Mouse (Mus musculus) layer of hippocampus, adult 9-11 months (tissue): Measurements from ENCODE around the gene Gm7694.

Experiments
- DNase-seq: peaks from one replicate; pipeline ENCODE4 v3.0.0; 2022

The Gm7694 gene

GRCm38 (mm10) chr1:170306232-170306631, at the start of gene Gm7694:
Gm7694 (minus strand) TSS chr1:170306332.
- DNase-seq = no peak

GRCm38 (mm10) chr1:170353335-170353734, 47.2 kb upstream of the Gm7694 start:
- DNase-seq = no peak

- DNase-seq = no peak
Measured at GRCm38 (mm10) chr1:170351080-170351479, 44.9 kb upstream of the Gm7694 start.

- no peak for DNase-seq
Measured at GRCm38 (mm10) chr1:170346266-170346665, 40.1 kb upstream of the Gm7694 start.

GRCm38 (mm10) chr1:170343906-170344305, 37.8 kb upstream of the Gm7694 start:
- no peak for DNase-seq

- no peak for DNase-seq
Measured at GRCm38 (mm10) chr1:170343081-170343480, 36.9 kb upstream of the Gm7694 start.

- no peak for DNase-seq
Measured at GRCm38 (mm10) chr1:170339943-170340342, 33.8 kb upstream of the Gm7694 start.

GRCm38 (mm10) chr1:170332775-170333174, 26.6 kb upstream of the Gm7694 start:
- no peak for DNase-seq

GRCm38 (mm10) chr1:170331926-170332325, 25.8 kb upstream of the Gm7694 start:
- DNase-seq = no peak

GRCm38 (mm10) chr1:170325277-170325676, 19.1 kb upstream of the Gm7694 start:
- DNase-seq = no peak

GRCm38 (mm10) chr1:170324312-170324711, 18.2 kb upstream of the Gm7694 start:
- DNase-seq = no peak

- DNase-seq = no peak
Measured at GRCm38 (mm10) chr1:170323001-170323400, 16.9 kb upstream of the Gm7694 start.

- no peak for DNase-seq
Measured at GRCm38 (mm10) chr1:170322046-170322445, 15.9 kb upstream of the Gm7694 start.

GRCm38 (mm10) chr1:170311431-170311830, 5.3 kb upstream of the Gm7694 start:
- no peak for DNase-seq

- DNase-seq = no peak
Measured at GRCm38 (mm10) chr1:170308503-170308902, 2.4 kb upstream of the Gm7694 start, which contains the start of gene Spata46. Spata46 (plus strand) TSS chr1:170308803.

GRCm38 (mm10) chr1:170305002-170305401, 1.1 kb downstream of the Gm7694 start:
- DNase-seq = no peak

GRCm38 (mm10) chr1:170303103-170303502, 3.0 kb downstream of the Gm7694 start:
- no peak for DNase-seq

- no peak for DNase-seq
Measured at GRCm38 (mm10) chr1:170302456-170302855, 3.7 kb downstream of the Gm7694 start.

- DNase-seq = no peak
Measured at GRCm38 (mm10) chr1:170301686-170302085, 4.4 kb downstream of the Gm7694 start.

GRCm38 (mm10) chr1:170299496-170299895, 6.6 kb downstream of the Gm7694 start:
- no peak for DNase-seq

- peak; percentile 34 for DNase-seq
Measured at GRCm38 (mm10) chr1:170294786-170295570, 11.2 kb downstream of the Gm7694 start.

GRCm38 (mm10) chr1:170293257-170293656, 12.9 kb downstream of the Gm7694 start:
- no peak for DNase-seq

- DNase-seq = peak; percentile 51
Measured at GRCm38 (mm10) chr1:170292239-170292951, 13.7 kb downstream of the Gm7694 start.
